Mouse (Mus musculus): ENCODE results near the gene Gm266. TPM values are rescaled to one million over a fixed set of nuclear protein-coding genes. Genes with fewer than 3 reads are reported as not detected.
"Not testable (repeated sequence)": the region's sequence is repeated elsewhere in the genome, so short reads cannot be mapped to it uniquely, and the experiment has no call there.

The Gm266 gene
- polyA plus RNA-seq, 1 experiment, result 1.3 TPM

- Histone ChIP-seq H3K4me3 (ENCODE audit: low read depth, low read length) (no peak overlapping the region), H3K27me3 (ENCODE audit: control insufficient read depth, insufficient read depth, low read length, poor library complexity, severe bottlenecking) (no peaks in the 10 kb centered on the region), H3K4me1 (ENCODE audit: control insufficient read depth, insufficient read depth, low read length) (no peaks in the 10 kb centered on the region), H3K36me3 (ENCODE audit: control insufficient read depth, insufficient read depth, low read length, poor library complexity, severe bottlenecking) (no peaks in the 10 kb centered on the region), H3K27ac (ENCODE audit: insufficient read depth, low read length) (no peak overlapping the region), H3K9ac (ENCODE audit: low read depth, poor library complexity, severe bottlenecking) (no peak overlapping the region), H3K9me3 (replicated peaks; ENCODE audit: control insufficient read depth, insufficient read depth, low read length, poor library complexity, severe bottlenecking) (no peaks in the 10 kb centered on the region)
- TF ChIP-seq EP300 (IDR thresholded peaks at IDR 0.05; ENCODE audit: insufficient read depth, low read depth, low read length) (no peak), POLR2A (IDR thresholded peaks at IDR 0.05; ENCODE audit: insufficient read depth, low read length) (no peak), CTCF (IDR thresholded peaks at IDR 0.05; ENCODE audit: low read depth, low read length) (no peak)
Measured at GRCm38 (mm10) chr12:111516826-111517225, 31.2 kb upstream of the Gm266 start.

- Histone ChIP-seq H3K4me1 (ENCODE audit: control insufficient read depth, insufficient read depth, low read length) (no peaks in the 10 kb centered on the region), H3K27me3 (ENCODE audit: control insufficient read depth, insufficient read depth, low read length, poor library complexity, severe bottlenecking) (no peaks in the 10 kb centered on the region), H3K27ac (ENCODE audit: insufficient read depth, low read length) (no peak overlapping the region), H3K36me3 (ENCODE audit: control insufficient read depth, insufficient read depth, low read length, poor library complexity, severe bottlenecking) (no peaks in the 10 kb centered on the region), H3K4me3 (ENCODE audit: low read depth, low read length) (no peak overlapping the region), H3K9ac (ENCODE audit: low read depth, poor library complexity, severe bottlenecking) (no peak overlapping the region), H3K9me3 (replicated peaks; ENCODE audit: control insufficient read depth, insufficient read depth, low read length, poor library complexity, severe bottlenecking) (no peaks in the 10 kb centered on the region)
- TF ChIP-seq EP300 (IDR thresholded peaks at IDR 0.05; ENCODE audit: insufficient read depth, low read depth, low read length) (no peak), CTCF (IDR thresholded peaks at IDR 0.05; ENCODE audit: low read depth, low read length) (no peak), POLR2A (IDR thresholded peaks at IDR 0.05; ENCODE audit: insufficient read depth, low read length) (no peak)
Measured at GRCm38 (mm10) chr12:111515920-111516319, 30.3 kb upstream of the Gm266 start.

GRCm38 (mm10) chr12:111514874-111515649 lies 29.4 kb upstream of the Gm266 start:
- TF ChIP-seq CTCF (IDR thresholded peaks at IDR 0.05; ENCODE audit: low read depth, low read length) (no peak), EP300 (IDR thresholded peaks at IDR 0.05; ENCODE audit: insufficient read depth, low read depth, low read length) (no peak), POLR2A (IDR thresholded peaks at IDR 0.05; ENCODE audit: insufficient read depth, low read length) (no peak)
- H3K9ac ChIP-seq (ENCODE audit: low read depth, poor library complexity, severe bottlenecking), result no peak overlapping the region

GRCm38 (mm10) chr12:111514231-111514792 lies 28.7 kb upstream of the Gm266 start:
- H3K9me3 ChIP-seq (replicated peaks; ENCODE audit: control insufficient read depth, insufficient read depth, low read length, poor library complexity, severe bottlenecking), result no peaks in the 10 kb centered on the region
- H3K4me3 ChIP-seq (ENCODE audit: low read depth, low read length), result no peak overlapping the region
- no peaks in the 10 kb centered on the region for H3K4me1 ChIP-seq (ENCODE audit: control insufficient read depth, insufficient read depth, low read length)
- H3K36me3 ChIP-seq (ENCODE audit: control insufficient read depth, insufficient read depth, low read length, poor library complexity, severe bottlenecking), result no peaks in the 10 kb centered on the region
- H3K27ac ChIP-seq (ENCODE audit: insufficient read depth, low read length), result no peak overlapping the region
- H3K27me3 ChIP-seq (ENCODE audit: control insufficient read depth, insufficient read depth, low read length, poor library complexity, severe bottlenecking), result no peaks in the 10 kb centered on the region
- no peak overlapping the region for H3K9ac ChIP-seq (ENCODE audit: low read depth, poor library complexity, severe bottlenecking)
- TF ChIP-seq EP300 (IDR thresholded peaks at IDR 0.05; ENCODE audit: insufficient read depth, low read depth, low read length), result no peak
- no peak for TF ChIP-seq POLR2A (IDR thresholded peaks at IDR 0.05; ENCODE audit: insufficient read depth, low read length)
- no peak for TF ChIP-seq CTCF (IDR thresholded peaks at IDR 0.05; ENCODE audit: low read depth, low read length)

More at GRCm38 (mm10) chr12:111514874-111515649, 29.4 kb upstream of the Gm266 start:
- Histone ChIP-seq H3K9me3 (replicated peaks; ENCODE audit: control insufficient read depth, insufficient read depth, low read length, poor library complexity, severe bottlenecking) (no peaks in the 10 kb centered on the region), H3K36me3 (ENCODE audit: control insufficient read depth, insufficient read depth, low read length, poor library complexity, severe bottlenecking) (no peaks in the 10 kb centered on the region), H3K27me3 (ENCODE audit: control insufficient read depth, insufficient read depth, low read length, poor library complexity, severe bottlenecking) (no peaks in the 10 kb centered on the region), H3K4me1 (ENCODE audit: control insufficient read depth, insufficient read depth, low read length) (no peaks in the 10 kb centered on the region), H3K4me3 (ENCODE audit: low read depth, low read length) (no peak overlapping the region), H3K27ac (ENCODE audit: insufficient read depth, low read length) (no peak overlapping the region)

- Histone ChIP-seq H3K27me3 (ENCODE audit: control insufficient read depth, insufficient read depth, low read length, poor library complexity, severe bottlenecking) (no peaks in the 10 kb centered on the region), H3K9me3 (replicated peaks; ENCODE audit: control insufficient read depth, insufficient read depth, low read length, poor library complexity, severe bottlenecking) (no peaks in the 10 kb centered on the region), H3K9ac (ENCODE audit: low read depth, poor library complexity, severe bottlenecking) (no peak overlapping the region), H3K4me1 (ENCODE audit: control insufficient read depth, insufficient read depth, low read length) (no peaks in the 10 kb centered on the region), H3K36me3 (ENCODE audit: control insufficient read depth, insufficient read depth, low read length, poor library complexity, severe bottlenecking) (no peaks in the 10 kb centered on the region), H3K27ac (ENCODE audit: insufficient read depth, low read length) (no peak overlapping the region), H3K4me3 (ENCODE audit: low read depth, low read length) (no peak overlapping the region)
- no peak for TF ChIP-seq POLR2A (IDR thresholded peaks at IDR 0.05; ENCODE audit: insufficient read depth, low read length)
- TF ChIP-seq CTCF (IDR thresholded peaks at IDR 0.05; ENCODE audit: low read depth, low read length), result no peak
- no peak for TF ChIP-seq EP300 (IDR thresholded peaks at IDR 0.05; ENCODE audit: insufficient read depth, low read depth, low read length)
Measured at GRCm38 (mm10) chr12:111513673-111514072, 28.1 kb upstream of the Gm266 start.

GRCm38 (mm10) chr12:111512572-111513063 lies 27.0 kb upstream of the Gm266 start:
- Histone ChIP-seq H3K9me3 (replicated peaks; ENCODE audit: control insufficient read depth, insufficient read depth, low read length, poor library complexity, severe bottlenecking) (no peaks in the 10 kb centered on the region), H3K27me3 (ENCODE audit: control insufficient read depth, insufficient read depth, low read length, poor library complexity, severe bottlenecking) (no peaks in the 10 kb centered on the region), H3K4me1 (ENCODE audit: control insufficient read depth, insufficient read depth, low read length) (no peaks in the 10 kb centered on the region), H3K36me3 (ENCODE audit: control insufficient read depth, insufficient read depth, low read length, poor library complexity, severe bottlenecking) (no peaks in the 10 kb centered on the region), H3K4me3 (ENCODE audit: low read depth, low read length) (no peak overlapping the region), H3K27ac (ENCODE audit: insufficient read depth, low read length) (no peak overlapping the region), H3K9ac (ENCODE audit: low read depth, poor library complexity, severe bottlenecking) (no peak overlapping the region)
- TF ChIP-seq EP300 (IDR thresholded peaks at IDR 0.05; ENCODE audit: insufficient read depth, low read depth, low read length) (peak; percentile 65), CTCF (IDR thresholded peaks at IDR 0.05; ENCODE audit: low read depth, low read length) (no peak)

- H3K27ac ChIP-seq (ENCODE audit: insufficient read depth, low read length); H3K9ac ChIP-seq (ENCODE audit: low read depth, poor library complexity, severe bottlenecking); H3K9me3 ChIP-seq (replicated peaks; ENCODE audit: control insufficient read depth, insufficient read depth, low read length, poor library complexity, severe bottlenecking); H3K27me3 ChIP-seq (ENCODE audit: control insufficient read depth, insufficient read depth, low read length, poor library complexity, severe bottlenecking); H3K36me3 ChIP-seq (ENCODE audit: control insufficient read depth, insufficient read depth, low read length, poor library complexity, severe bottlenecking); H3K4me3 ChIP-seq (ENCODE audit: low read depth, low read length); H3K4me1 ChIP-seq (ENCODE audit: control insufficient read depth, insufficient read depth, low read length): not testable (repeated sequence)
Measured at GRCm38 (mm10) chr12:111508438-111508837, 22.8 kb upstream of the Gm266 start.
